Mouse (Mus musculus) neural tube, embryonic 13.5 days (tissue): ENCODE data around the gene Bhlhe41. TPM values are rescaled to one million over a fixed set of nuclear protein-coding genes. Genes with fewer than 3 reads are reported as not detected.

Experiments used
- ATAC-seq: fragments of 200-750 bp; cut with Nextera tagmentation; 2 replicates; pipeline ENCODE4 v1.8.0; 2017; ENCODE audit warnings: low read depth, mild to moderate bottlenecking, moderate TSS enrichment, moderate library complexity
- H3K27ac ChIP-seq: fragments of 300-500 bp; sonication (generic); replicated peaks from 2 replicates; pipeline ENCODE4 v1.5.1; 2015; ENCODE audit warnings: moderate library complexity, mild to moderate bottlenecking, inconsistent platforms
- H3K27me3 ChIP-seq: fragments of 300-500 bp; sonication (generic); 2 replicates; pipeline ENCODE4 v1.6.1; 2015; ENCODE audit warnings: mild to moderate bottlenecking, inconsistent platforms
- H3K36me3 ChIP-seq: fragments of 300-500 bp; sonication (generic); 2 replicates; pipeline ENCODE4 v1.6.1; 2015; ENCODE audit warnings: mild to moderate bottlenecking, inconsistent platforms
- H3K4me1 ChIP-seq: fragments of 300-500 bp; sonication (generic); replicated peaks from 2 replicates; pipeline ENCODE4 v1.6.1; 2015; ENCODE audit warnings: inconsistent platforms
- H3K4me2 ChIP-seq: fragments of 300-500 bp; sonication (generic); 2 replicates; pipeline ENCODE4 v1.6.1; 2015; ENCODE audit warnings: inconsistent platforms, mild to moderate bottlenecking, moderate library complexity
- H3K4me3 ChIP-seq: fragments of 300-500 bp; sonication (generic); 2 replicates; pipeline ENCODE4 v1.5.1; 2015; ENCODE audit warnings: mild to moderate bottlenecking, inconsistent platforms
- H3K9ac ChIP-seq: fragments of 300-500 bp; sonication (generic); 2 replicates; pipeline ENCODE4 v1.6.1; 2015; ENCODE audit warnings: moderate library complexity, mild to moderate bottlenecking, inconsistent platforms
- H3K9me3 ChIP-seq: fragments of 300-500 bp; sonication (generic); 2 replicates; pipeline ENCODE4 v1.6.1; 2016; ENCODE audit warnings: inconsistent platforms
- WGBS: fragments of 180-500 bp; shearing (Covaris S2); methylation state at CpG from one replicate; pipeline ENCODE4 v1.1.7; 2015; 5-methylcytosine and 5-hydroxymethylcytosine counted together
- polyA plus RNA-seq: library from polyadenylated mRNA; unstranded; fragments of >200 nt; fragmentation: Nextera tagmentation; extraction: Ambion mirVana; gene quantifications from 2 replicates; pipeline ENCODE4 v1.2.1, GENCODE M21; 2015

The Bhlhe41 gene
- polyA plus RNA-seq, 1 experiment from 2014 or later: 3.3 TPM

DNA sequence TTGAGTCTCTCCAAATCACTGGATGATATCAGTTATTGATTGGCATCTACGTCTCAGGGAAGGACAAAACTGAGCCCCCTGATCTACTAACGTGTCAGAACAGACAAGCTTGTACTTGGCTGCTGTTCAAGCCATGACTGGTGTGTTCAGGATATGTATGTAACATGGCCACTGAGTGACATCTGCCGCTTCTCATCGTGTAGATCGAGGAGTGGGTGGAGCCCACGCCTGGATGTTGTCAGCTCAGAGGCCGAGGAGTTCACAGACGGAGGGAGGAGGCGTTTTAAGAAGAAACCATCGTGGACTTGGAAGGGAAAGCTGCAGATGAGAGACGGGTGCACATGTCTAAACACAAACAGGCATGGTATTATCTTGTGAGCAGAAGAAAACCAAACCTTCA lies 26.6 kb upstream of the Bhlhe41 start:
- no peaks in the 10 kb centered on the region for H3K27me3 ChIP-seq
- no peak for ATAC-seq
- H3K27ac ChIP-seq: no peak overlapping the region
- H3K4me3 ChIP-seq: no peak overlapping the region
- H3K4me2 ChIP-seq: no peak overlapping the region
- WGBS: 87% methylated on average over 11 of the region's 11 CpGs
- H3K36me3 ChIP-seq: no peaks in the 10 kb centered on the region
- H3K9me3 ChIP-seq: no peaks in the 10 kb centered on the region
- no peaks in the 10 kb centered on the region; the same call in 1 of the 2 replicates for H3K4me1 ChIP-seq
- no peak overlapping the region for H3K9ac ChIP-seq

DNA sequence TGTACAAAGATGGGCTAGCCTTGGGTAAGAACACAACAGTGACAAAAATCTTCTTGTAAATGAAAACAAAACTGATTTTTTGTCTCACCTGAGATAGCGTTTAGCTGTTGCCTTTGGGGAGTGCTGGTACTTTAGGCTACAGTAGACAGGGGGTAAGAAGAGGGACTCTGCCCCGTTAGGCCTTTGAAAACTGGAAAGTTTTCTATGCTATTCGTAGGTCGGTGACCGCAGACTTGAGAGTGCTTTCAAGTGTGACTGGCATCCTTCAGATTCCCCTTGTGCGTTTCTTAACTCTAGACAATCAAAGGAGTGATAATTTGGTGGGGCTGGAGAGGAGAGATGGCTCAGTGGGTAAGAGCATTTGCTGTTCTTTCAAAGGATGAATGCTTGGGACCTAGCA lies 22.4 kb upstream of the Bhlhe41 start:
- ATAC-seq: no peak
- H3K27ac ChIP-seq: no peak overlapping the region
- no peaks in the 10 kb centered on the region for H3K27me3 ChIP-seq
- H3K36me3 ChIP-seq: no peaks in the 10 kb centered on the region
- no peak overlapping the region for H3K9ac ChIP-seq
- WGBS: 86% methylated on average over 6 of the region's 6 CpGs
- no peak overlapping the region for H3K4me3 ChIP-seq
- no peaks in the 10 kb centered on the region for H3K9me3 ChIP-seq
- H3K4me2 ChIP-seq: no peak overlapping the region
- no peaks in the 10 kb centered on the region; the same call in 1 of the 2 replicates for H3K4me1 ChIP-seq

DNA sequence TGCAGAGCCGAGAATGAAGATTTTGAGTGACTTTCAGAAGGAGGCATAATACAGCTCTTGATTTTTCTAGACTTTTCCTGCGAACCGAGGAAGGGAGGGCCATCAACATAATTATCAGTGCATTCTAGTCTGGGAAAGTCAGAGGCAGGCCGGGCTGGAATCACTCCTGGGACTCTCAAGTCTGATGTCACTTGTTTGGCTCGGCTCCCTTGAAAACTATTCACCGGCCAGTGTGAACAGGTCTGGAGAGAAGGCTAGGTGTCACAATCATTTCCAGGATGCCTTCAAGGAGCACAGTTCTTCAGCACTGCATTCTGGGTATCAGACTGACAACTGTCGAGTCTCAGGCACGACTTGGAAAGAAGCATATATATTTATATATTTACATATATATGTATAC lies 20.9 kb upstream of the Bhlhe41 start:
- H3K36me3 ChIP-seq: no peaks in the 10 kb centered on the region
- no peak overlapping the region for H3K27ac ChIP-seq
- no peaks in the 10 kb centered on the region for H3K9me3 ChIP-seq
- no peaks in the 10 kb centered on the region for H3K4me1 ChIP-seq
- H3K9ac ChIP-seq: no peak overlapping the region
- WGBS: 79% methylated on average over 8 of the region's 8 CpGs
- no peak overlapping the region for H3K4me3 ChIP-seq
- ATAC-seq: no peak
- no peaks in the 10 kb centered on the region for H3K27me3 ChIP-seq
- no peak overlapping the region for H3K4me2 ChIP-seq

DNA sequence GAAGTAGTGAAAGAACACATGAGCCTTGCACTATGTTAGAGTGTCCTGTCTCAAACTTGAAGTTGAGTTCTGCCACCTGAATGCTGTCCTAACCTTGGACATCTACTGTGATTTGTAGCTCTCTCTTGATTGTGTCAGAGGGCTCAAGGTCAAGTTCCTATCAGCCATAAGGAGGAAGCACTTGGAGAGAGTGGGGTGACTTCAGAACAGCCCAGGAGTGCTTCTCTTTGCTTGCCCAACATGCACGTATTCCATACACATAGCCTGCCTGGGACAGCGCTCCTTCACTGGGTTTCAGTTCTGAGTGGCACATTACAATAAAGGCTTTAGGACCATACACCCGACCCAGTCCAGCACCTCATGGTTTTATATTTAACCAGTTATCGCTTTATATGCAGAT lies 19.7 kb upstream of the Bhlhe41 start:
- Histone ChIP-seq H3K9ac (no peak overlapping the region), H3K9me3 (no peaks in the 10 kb centered on the region), H3K4me3 (no peak overlapping the region), H3K27me3 (no peaks in the 10 kb centered on the region), H3K36me3 (no peaks in the 10 kb centered on the region), H3K27ac (no peak overlapping the region), H3K4me1 (no peaks in the 10 kb centered on the region), H3K4me2 (no peak overlapping the region)
- no peak for ATAC-seq
- 87% methylated on average over 4 of the region's 4 CpGs for WGBS

DNA sequence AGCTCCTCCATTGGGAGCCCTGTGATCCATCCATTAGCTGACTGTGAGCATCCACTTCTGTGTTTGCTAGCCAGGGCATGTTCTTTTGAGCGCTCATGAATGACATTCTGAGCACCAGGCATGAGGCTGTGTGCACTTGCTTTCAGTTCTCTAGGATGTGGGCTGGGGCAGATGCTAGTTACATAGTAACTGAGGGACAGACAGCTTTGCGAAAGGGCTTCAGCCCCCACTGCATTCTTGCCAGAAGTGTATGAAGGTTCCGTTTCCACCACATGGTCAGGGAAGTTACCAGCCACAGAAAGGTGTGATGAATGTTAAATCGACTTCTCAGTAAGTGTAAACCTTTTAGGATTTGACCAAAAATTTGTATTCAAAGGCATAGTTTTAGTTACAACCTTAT lies 18.3 kb upstream of the Bhlhe41 start:
- no peak for ATAC-seq
- Histone ChIP-seq H3K27ac (no peak overlapping the region), H3K4me1 (no peaks in the 10 kb centered on the region), H3K4me2 (no peak overlapping the region), H3K9me3 (no peaks in the 10 kb centered on the region), H3K36me3 (no peaks in the 10 kb centered on the region), H3K4me3 (no peak overlapping the region), H3K9ac (no peak overlapping the region), H3K27me3 (no peaks in the 10 kb centered on the region)
- WGBS: 89% methylated on average over 4 of the region's 4 CpGs

DNA sequence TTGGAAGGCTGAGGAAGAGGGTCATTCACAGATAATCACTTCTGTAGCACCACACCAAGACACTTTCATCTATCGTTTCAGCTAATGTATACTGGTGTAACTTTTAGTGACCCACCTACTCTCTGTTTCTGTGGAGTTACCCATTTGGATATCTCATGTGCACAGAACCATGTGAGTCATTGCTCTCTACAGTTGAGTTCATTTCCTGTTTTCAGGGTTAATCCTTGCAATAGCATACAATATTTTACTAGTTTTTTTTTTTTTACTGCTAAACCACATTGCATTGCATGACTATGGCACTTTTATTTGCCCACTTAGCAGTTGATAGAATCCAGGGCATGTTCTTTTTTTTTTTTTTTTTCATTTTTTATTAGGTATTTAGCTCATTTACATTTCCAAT lies 17.7 kb upstream of the Bhlhe41 start:
- Histone ChIP-seq H3K9ac (no peak overlapping the region), H3K9me3 (no peaks in the 10 kb centered on the region), H3K4me3 (no peak overlapping the region), H3K36me3 (no peaks in the 10 kb centered on the region), H3K27me3 (no peaks in the 10 kb centered on the region), H3K4me1 (no peaks in the 10 kb centered on the region), H3K27ac (no peak overlapping the region), H3K4me2 (no peak overlapping the region)
- no peak for ATAC-seq
- 84% methylated on average over 1 of the region's 1 CpGs for WGBS

DNA sequence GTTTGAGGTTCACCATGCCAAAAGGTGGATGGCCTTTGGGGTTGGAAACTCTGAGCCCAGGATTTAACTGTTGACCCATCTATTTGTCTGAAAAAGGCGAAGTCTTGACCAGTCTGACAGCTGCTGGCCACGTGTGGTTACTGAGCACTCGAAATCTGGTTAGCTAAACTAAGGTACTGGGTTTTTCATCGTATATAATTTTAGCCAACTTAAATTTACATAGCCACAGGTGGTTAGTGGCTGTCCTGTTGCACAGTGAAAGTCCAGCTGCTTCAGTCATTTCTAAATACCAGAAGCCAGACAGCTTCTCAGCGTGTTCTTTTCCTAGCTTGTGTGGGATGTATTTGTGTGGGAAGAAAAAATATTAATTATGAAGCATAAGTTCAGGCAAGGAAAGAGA lies 15.3 kb upstream of the Bhlhe41 start:
- WGBS: 83% methylated on average over 5 of the region's 5 CpGs
- Histone ChIP-seq H3K4me3 (no peak overlapping the region), H3K9me3 (no peaks in the 10 kb centered on the region), H3K4me1 (no peaks in the 10 kb centered on the region), H3K27me3 (no peaks in the 10 kb centered on the region), H3K27ac (no peak overlapping the region), H3K36me3 (no peaks in the 10 kb centered on the region), H3K9ac (no peak overlapping the region), H3K4me2 (no peak overlapping the region)
- ATAC-seq: no peak

DNA sequence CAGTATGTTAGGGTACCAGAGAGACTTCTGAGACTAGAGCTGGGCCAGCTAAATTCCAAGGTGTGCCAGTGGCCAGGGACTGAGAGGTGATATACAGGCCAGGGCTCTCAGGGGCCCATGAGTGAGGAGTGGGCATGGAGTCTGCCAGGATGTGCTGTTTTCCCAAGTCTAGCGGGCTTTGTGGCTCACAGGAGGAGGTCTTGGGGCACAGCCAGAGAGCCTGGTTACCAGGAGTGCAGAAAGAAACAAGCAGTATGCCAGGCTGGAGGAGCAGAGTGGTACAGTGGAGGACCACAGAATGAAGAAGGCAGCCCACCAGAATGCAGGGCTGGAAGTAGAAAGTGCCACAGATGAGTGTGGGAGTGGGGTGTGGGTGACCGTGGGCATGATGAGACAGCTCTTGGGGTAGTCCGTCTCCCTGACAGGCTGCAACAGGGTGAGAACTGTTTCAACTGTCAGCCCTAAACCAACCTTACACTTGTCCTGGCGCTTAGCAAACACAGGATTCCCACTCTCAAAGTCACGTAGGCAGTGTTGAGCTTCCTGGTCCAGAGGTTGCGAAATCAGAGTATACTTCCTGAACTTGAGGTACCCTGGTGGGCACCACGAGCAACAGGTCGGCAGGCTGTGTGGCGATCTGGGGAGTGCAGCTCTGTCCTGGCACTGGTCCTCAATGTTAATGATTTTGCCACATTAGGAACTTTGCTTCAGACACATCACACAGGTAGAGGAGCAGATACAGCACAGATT lies 11.8 kb upstream of the Bhlhe41 start:
- no peak overlapping the region for H3K4me2 ChIP-seq
- WGBS: 82% methylated on average over 9 of the region's 9 CpGs
- no peaks in the 10 kb centered on the region for H3K9me3 ChIP-seq
- no peak overlapping the region for H3K4me3 ChIP-seq
- no peak overlapping the region for H3K9ac ChIP-seq
- ATAC-seq: no peak
- H3K27me3 ChIP-seq: no peaks in the 10 kb centered on the region
- H3K4me1 ChIP-seq: no peaks in the 10 kb centered on the region
- no peaks in the 10 kb centered on the region for H3K36me3 ChIP-seq
- H3K27ac ChIP-seq: no peak overlapping the region

DNA sequence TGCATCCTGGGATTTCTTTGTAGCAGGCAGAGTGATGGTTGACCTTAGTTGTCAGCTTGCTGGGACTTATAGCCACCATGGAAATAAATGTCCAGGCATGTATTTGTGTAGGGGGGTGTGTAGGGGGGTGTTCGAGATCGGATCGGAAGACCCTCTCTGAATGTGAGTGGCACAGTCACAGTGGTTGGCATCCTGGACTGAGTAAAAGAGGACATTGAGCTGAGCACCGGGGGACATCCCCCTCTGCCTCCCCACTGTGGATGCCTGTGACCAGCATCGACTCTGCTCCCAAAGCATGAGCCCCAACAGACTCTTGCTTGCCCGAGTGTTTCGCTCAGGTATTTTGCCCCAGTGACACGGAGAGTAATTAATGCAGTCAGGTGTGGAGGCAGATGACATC lies 8.0 kb upstream of the Bhlhe41 start:
- no peak overlapping the region for H3K9ac ChIP-seq
- no peak for ATAC-seq
- WGBS: 87% methylated on average over 8 of the region's 8 CpGs
- no peaks in the 10 kb centered on the region for H3K36me3 ChIP-seq
- H3K4me2 ChIP-seq: no peak overlapping the region
- H3K4me3 ChIP-seq: no peak overlapping the region
- H3K9me3 ChIP-seq: no peaks in the 10 kb centered on the region
- H3K27ac ChIP-seq: no peak overlapping the region
- H3K27me3 ChIP-seq: peaks cover 11% of the 10 kb centered on the region
- H3K4me1 ChIP-seq: no peaks in the 10 kb centered on the region

DNA sequence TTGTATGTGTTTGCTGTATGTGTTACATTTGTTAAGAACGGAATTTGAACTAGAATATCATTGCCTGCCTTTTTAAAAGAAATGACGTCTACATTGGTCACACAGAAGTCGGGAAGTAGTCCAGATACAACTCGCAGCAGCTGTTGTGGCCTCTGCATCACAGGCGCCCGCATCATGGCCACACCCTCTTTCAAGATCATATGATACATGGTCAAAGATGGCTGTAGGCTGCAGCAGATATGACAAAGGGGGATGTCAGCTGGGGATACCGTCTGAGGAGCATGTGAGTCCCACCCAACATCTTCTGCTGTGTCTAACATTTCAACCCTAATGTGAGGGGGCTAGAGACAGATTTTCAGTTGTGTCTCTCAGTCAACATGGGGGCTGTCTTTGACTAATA lies 6.7 kb upstream of the Bhlhe41 start:
- Histone ChIP-seq H3K9ac (no peak overlapping the region), H3K4me2 (no peak overlapping the region), H3K9me3 (no peaks in the 10 kb centered on the region), H3K27ac (no peak overlapping the region), H3K36me3 (no peaks in the 10 kb centered on the region), H3K4me1 (peaks cover 2% of the 10 kb centered on the region), H3K27me3 (peaks cover 24% of the 10 kb centered on the region), H3K4me3 (no peak overlapping the region)
- no peak for ATAC-seq
- WGBS: 88% methylated on average over 7 of the region's 7 CpGs

DNA sequence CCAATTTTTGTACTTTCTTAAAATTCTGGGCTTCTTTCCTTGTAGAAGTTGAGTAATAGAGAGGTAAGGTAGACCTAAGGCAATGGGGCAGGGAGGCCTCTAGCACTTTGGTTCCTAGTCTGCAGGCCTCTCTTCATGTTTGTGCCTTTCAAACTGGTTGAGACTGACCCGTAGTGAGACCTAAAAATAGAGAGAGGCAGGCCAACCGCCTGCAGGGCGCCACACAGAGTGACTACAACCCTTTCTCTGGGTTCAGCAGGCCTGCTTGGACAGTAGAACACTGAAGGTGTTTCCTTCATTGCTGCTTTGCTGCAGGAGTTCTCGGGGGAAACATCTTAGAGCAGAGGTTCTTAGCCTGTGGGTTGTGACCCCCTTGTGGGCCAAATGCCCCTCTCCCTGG lies 5.6 kb upstream of the Bhlhe41 start:
- Histone ChIP-seq H3K4me3 (no peak overlapping the region), H3K27me3 (peaks cover 30% of the 10 kb centered on the region), H3K4me2 (no peak overlapping the region), H3K36me3 (no peaks in the 10 kb centered on the region), H3K9ac (no peak overlapping the region), H3K9me3 (no peaks in the 10 kb centered on the region), H3K27ac (no peak overlapping the region), H3K4me1 (peaks cover 10% of the 10 kb centered on the region)
- ATAC-seq: no peak
- WGBS: 69% methylated on average over 4 of the region's 4 CpGs

DNA sequence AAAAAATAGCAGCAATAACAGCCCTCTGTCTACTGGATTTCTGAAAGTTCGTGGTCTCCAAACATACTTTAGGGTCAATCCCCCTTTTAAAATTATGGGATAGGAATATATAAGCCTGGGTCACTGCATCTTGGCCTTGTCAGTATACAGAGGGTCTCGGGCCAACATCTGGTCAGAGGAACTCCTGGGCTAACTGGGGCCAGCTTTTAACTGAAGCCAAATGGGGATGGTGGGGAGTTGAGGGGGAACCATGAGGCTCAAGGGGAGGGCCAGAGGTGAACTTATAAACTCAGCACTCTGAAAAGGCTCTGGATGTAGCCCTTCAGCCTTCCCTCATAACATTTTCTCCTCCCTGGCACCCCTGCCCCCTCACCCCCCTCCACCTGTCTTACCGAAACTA lies 1.8 kb upstream of the Bhlhe41 start:
- peak overlapping the region; percentile 100 for H3K4me2 ChIP-seq
- peaks cover 40% of the 10 kb centered on the region for H3K4me1 ChIP-seq
- H3K9ac ChIP-seq: 0 out of 2 replicates have a peak overlapping the region, but pooled peaks have one; percentile 73
- H3K9me3 ChIP-seq: no peaks in the 10 kb centered on the region
- no peaks in the 10 kb centered on the region for H3K36me3 ChIP-seq
- no peak for ATAC-seq
- WGBS: 72% methylated on average over 3 of the region's 3 CpGs
- H3K4me3 ChIP-seq: peak overlapping the region; percentile 61; the same call in 1 of the 2 replicates
- no peak overlapping the region for H3K27ac ChIP-seq
- H3K27me3 ChIP-seq: peaks cover 67% of the 10 kb centered on the region
